Mouse (Mus musculus) cerebellum, postnatal 36 days (tissue): Measurements from ENCODE around the gene Rftn1.
A peak's percentile ranks its signal among the peaks of the same experiment; 100 is the strongest.

Source experiments
- DNase-seq, 2 experiments: peaks; one replicate each; pipeline ENCODE4 v3.0.0; 2021 to 2022; ENCODE audit warnings: mixed read lengths in 2 of 2

Rftn1 gene

DNA sequence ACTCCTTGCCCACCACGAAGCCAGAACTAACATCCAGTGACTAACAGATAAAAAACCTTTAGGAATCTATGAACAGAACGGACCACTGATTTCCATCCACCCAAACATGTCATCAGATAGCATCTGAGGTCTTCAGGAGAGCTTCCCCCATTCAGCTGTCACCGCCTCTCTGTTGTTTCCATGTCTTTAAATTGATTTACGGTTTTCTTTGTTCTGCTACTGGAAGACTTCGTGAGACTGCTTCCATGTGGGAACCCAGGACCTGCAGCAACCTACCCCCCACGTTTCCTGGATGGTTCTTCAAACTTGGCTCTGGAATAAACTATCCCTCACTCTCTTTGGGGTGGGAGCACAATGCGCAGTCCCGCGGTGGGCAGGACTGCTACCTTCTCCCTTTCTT, 175.8 kb downstream of the Rftn1 start:
- DNase-seq = no peak

DNA sequence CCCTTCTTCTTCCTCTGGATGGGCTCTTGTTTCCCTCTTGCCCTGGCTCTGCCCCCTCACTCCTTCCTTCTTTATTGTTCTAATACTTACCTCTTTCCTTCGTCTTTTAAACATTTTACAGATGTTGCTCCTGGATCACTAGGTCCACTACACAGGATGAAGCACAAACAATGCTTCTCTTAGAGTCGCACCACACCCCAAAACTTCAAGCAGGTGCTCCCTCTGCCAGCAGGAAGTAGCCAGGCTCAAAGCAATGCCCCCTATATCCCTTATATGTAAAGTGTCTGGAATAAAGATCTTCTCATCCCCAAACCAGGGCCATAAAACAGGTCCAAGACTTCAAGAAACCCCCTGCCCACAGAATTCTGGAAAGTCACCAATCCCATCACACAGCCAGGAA, 176.6 kb downstream of the Rftn1 start:
- DNase-seq = no peak

DNA sequence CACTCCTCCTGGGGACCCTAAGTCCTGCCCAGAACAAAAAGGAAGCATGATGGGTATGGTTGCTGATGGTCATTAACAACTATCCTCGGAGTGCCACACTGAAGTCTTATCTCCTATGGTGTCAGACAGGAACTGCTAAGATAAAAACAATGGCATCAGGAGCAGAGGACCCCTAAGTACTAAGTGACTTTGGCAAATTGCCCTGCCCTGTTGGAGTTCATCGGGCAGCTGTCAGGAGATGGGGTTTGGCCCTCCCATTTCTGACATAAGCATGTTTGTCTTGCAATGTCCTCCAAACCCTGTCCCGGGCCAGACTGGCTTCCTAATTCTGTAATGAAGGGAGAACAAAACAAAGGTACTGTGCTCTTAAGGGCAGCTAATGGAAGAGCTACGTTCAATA, 180.4 kb downstream of the Rftn1 start:
- DNase-seq = no peak

DNA sequence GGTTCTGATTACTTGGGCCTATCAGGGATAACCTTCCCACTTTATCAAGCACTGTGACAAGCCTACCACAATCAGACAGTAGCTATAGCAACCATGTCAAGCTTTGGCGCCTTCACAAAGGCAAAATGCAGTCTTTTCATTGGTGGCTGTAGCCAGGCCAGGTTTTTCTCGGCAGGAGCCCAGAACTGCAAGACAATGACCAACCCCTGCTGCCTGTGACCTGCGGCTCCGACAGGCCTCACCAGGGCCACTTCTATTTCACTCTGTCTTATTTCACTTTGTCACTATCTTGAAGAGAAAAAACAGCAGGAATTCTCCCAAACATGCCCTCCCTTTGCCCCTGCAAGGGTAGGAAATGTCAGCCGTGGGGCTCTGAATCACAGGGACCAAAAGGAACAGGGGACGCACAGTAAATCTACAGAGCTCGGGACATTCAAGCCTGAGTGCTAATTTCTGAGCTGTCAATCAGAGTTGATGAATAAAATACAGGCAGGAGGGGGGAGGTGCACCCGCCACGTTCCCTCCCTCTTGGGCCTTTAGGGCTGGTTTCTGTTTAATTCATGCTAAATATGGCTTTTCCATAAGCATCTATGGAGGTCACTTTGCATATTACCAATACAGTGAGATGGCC, 183.6 kb downstream of the Rftn1 start:
- peak; percentile 49 for DNase-seq

DNA sequence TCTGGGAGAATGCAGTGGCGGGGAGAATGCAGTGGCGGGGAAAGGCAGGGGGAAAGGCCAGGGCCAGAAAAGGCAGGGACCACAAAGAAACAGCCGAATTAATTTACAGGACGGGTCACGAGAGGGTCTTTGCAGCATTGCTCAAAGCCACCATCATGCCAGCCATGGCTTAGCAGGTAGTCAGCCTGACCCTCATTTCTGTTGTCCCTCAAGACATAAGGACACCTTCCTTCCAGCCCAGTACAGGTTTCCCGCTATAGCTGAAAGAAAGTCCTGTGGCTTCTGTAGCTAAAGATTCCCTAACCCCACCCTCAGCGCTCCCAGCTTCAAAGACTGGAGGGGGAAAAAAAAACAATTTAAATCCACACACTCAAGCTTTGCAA, 184.1 kb downstream of the Rftn1 start:
- no peak for DNase-seq

DNA sequence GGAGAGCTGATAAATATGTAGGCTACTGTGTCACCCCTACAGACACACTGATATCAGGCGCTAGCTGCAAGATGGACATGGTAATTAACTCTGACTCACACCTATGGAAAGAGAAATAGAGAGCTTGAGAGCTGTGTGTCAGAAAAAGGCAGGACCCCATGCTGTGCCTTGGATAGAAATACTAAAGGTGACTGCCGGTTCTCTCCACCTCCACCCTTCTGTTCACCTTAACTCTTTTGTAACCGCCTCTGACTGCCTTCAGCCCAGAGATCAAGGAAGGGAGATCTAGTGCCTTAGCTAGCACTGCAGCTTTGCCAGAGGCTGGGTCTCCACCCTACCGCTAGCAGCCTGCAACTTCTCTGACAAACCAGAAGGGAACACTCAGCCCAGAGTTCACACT, 187.3 kb downstream of the Rftn1 start:
- DNase-seq = peak; percentile 73 to 82

DNA sequence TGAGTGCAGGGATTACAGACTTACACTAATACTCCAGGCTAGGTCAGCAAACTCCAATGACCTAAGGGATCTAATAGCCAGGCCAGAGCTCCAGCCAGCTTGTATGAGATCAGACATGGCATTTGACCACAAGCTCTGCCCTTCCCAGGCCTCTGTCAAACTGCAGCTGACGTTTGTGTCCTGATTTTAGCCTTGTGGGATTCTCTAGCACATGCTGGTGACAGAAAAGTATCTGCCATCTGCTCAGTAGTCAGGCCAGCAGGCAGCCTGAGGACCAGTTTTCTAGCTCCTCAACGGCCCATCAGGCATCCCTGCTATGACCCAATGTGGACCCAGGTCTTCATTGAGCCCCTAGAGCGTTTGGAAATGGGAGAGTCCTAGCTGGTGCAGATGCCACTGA, 188.3 kb downstream of the Rftn1 start:
- DNase-seq = peak; percentile 71 to 74

DNA sequence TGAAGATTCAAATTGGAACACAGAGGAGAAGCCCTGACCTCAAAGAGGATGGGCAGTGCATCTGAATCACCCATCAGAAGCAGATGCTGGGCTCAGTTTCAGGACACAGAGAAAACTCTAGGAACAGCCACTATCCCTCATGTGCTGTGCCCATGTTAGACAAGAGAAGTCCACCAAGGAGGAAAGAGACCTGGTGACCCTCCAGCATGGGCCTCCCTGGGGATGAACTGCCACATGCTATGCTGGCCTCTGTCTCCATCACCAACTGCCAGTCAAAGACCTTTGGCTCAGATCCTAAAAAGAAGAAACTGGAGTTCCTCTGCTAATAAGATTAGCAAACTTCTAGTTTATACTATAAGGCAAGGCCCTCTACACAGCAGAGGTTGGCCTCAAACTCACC, 188.7 kb downstream of the Rftn1 start:
- DNase-seq = peak in 1 of 2 experiments; percentile 33

DNA sequence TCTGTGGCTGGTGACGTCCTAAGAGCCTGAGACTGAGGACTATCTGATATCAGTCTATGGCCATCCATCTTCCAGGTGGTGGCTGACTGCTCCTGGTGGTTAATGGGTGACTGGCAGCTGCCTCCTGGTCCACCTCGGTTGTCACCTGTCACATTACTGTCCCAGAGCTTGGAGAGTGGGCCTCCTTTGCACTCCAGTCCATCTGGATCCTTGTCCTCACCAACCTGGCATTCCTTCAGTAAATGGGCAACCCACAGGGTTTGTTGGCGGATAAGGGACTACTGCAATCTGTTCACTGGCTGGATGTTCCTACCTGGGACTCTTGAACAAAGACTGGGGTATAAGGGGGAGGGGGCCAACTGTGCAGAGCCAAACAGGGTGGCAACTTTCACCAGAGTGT, 189.9 kb downstream of the Rftn1 start:
- peak; percentile 82 to 88 for DNase-seq

DNA sequence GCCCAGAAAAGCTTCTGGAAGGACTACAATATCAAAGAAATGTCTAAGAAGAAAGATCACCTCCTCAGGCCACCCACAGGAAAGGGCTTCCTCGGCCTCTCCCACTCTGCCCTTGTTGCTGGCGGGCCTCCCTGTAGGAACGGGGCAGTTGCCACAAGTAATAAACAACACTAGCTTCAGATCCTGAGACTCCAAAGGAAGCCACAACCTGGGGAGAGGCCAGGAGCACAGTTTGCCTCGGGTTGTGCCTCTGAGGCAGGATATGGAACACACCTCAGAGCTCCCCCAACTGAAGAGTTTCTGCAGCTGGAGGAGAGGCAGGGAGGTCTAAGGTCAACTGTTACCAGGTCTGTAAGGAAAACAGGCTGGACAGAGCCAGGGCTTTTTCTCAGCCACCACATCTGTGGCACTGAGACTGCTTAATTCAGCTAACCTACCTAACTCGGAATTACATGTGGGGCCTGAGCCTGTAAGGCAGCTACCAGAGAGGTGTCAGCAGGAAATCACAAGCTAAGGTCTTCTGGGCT, 193.8 kb downstream of the Rftn1 start:
- no peak for DNase-seq

DNA sequence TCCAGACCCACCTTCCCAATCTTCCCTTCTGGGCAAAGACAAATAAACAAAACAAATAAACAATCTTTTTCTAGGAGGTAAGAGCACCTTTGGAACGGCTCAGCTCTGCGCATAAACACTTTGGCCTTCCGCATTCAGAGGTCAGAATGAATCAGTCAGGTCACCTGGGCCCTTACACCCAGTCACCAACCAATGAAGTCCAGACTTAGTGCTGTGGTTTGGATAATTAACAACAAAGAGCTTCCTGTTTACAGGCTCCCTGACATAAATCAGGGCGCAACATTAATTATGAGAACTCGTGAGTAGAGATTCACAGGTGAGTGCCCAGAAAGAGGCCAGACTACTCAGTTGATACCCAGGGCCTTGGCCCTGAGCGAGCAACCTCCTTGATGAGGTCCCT, 194.4 kb downstream of the Rftn1 start:
- no peak for DNase-seq

DNA sequence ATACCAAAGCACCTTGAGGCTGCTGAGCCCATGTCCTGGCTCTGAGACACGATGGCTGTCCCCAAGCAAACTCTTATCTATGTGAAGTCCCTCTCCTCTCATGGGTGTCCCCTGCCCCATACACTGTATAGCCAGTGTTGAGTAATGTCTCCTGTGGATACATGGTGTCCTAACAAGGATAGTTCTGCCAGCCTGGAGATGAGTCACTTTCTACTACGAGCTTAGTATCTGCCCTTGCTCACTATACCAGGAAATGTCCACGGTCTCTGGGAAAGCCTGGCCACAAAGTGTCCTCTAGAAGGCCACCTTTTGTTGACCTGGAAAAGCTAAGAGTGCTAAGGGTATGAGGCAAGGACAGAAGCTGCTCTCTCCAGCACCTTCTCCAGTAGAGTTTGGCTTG, 195.2 kb downstream of the Rftn1 start:
- no peak for DNase-seq

DNA sequence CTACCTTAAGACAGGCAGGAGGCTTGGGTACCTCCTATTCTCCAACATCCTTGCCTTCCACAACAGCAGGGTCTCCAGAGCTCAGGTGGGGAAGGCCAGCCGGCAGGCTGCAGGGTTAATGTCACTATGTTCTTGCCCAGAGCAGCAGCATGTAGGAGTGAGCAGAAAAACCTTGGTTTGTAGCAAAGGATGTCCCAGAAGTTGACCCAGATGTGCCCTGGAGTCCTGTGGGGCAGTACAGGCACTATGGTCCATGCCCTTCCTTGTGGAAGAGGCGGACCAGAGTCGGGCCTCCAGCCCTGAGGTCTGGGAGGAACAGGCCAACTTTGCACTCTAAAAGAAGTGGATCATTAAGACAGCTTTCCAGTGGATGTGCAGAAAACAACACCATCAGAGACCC, 196.8 kb downstream of the Rftn1 start:
- no peak for DNase-seq

DNA sequence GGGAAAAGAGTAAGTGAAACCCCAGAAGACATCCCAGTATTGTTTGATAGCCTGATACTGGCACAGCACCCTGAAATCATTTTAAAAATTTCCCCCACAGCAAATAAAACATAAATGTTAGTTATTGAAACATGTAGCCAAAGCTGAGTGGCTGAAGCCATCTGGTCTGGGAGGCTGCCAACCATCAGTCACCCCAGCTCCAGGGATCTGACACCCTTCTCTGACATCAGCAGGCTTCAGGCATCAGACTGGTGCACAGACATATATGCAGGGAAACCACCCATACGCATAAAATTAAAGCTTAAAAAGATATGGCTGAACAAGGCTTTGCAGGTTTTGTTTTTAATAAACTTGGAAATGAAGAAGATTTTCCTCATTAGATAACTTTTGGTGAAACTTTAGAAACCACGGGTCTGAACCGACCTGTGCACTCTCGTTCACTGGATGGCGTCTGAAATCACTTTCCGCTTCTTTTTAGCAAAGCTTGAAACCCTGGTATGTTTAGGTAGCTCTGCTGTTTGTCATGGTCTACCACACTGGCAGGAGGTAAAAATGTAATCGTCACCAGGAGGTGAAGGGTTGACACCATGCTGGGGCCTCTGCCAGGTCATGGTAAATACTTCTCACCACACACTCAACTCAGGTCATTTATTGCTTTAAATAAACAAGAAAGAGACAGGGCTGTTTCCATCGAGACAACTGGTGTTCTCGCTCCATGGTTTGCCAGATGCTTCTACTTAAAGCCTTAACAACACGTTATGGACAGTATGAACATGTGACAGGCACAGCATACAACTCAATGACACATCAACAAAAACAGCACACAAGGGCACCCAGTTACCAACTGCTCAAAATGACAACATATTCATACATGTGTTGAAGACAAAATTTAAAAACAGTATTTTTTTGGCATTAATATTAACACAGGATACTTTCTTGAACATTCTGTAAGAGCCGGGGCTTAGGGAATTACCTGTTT, 197.6 kb downstream of the Rftn1 start:
- no peak for DNase-seq

DNA sequence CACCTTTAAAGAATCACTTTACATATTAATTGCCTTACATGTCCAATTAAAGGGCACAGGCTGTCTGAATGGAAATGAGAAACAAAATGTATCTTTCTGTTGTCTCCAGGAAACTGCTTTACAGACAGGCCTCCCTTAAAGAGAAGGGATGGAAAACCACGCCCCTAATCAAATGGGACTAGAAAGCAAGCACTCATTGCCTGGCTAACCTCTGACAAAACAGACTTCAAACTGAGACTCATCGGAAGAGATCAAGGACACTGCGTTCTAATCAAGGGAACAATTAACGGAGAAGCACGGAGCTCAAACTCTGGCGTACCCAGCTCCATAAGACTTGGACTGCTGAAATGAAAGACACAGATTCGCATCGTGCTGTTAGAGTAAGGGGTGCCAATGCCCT, 200.9 kb downstream of the Rftn1 start:
- no peak for DNase-seq

DNA sequence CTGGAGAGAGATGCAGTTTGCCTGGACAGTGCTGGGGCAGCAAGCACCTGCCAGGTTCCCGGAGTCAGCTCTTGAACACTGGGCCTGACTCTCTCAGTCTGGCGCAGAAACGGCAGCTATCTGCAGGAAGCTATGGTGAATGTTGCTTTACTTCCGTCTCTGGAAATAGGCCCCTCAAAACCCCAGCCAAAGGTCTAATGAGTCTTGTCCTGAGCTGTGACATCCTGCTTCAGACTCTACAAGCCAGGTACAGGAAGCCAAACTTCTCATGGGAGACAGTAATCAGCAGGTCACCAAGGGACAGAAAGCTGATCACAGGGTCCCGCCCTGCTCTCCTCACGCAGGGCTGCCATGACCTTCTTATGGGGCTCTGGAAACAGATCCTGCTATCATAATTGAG, 203.4 kb downstream of the Rftn1 start:
- no peak for DNase-seq

DNA sequence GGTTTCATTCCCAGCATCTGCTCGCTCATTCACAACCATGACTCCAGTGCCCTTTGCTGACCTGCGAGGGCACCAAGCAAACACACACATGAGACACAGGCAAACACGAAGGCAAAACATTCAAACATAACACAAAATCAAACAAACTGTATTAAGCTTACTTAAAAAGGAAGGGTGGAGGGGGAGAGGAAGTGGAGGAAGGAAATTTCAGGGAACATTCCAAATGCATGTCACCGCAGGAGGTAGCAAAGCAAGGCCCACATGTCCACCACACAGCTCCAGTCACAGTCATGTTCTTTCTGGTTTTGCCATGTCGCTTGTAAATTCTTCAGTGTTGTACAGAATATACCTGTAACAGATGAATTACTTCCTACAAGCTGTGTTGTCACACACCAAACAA, 207.0 kb downstream of the Rftn1 start:
- DNase-seq = no peak

DNA sequence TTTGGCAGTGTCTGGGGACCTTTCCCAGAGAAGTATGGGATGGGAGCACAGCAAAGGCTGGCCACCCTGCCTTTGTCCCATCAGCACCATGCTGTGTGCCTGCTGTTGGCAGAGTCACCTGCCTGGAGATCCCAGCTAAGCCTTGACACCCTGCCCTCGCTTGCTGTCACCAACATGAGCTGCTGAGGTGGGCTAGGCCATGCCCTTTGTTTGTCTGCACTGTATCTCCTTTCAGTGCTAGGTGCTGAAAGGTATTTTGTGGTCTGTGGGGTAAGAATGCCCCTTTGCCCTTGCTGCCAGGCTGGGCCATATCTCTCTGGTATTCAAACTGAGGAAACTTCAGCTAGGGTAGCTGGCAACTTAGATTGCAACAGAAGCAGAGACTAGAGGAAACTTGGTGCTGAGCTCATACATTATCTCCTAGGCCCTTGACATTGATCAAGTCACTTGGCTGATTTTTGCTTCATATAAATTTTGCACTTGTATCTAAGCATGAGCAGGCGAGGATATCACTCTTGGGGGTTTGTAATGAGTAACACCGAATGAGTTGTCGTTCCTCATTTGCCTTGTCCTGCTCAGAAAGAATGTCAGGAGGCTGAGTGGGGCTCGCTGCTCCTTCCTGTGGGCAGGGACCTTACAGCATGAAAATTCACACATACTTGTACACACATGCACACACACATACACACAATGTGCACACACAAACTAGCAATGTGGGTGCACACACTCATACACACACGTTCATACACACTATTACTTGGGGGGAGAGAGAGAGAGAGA, 207.7 kb downstream of the Rftn1 start:
- DNase-seq = no peak

DNA sequence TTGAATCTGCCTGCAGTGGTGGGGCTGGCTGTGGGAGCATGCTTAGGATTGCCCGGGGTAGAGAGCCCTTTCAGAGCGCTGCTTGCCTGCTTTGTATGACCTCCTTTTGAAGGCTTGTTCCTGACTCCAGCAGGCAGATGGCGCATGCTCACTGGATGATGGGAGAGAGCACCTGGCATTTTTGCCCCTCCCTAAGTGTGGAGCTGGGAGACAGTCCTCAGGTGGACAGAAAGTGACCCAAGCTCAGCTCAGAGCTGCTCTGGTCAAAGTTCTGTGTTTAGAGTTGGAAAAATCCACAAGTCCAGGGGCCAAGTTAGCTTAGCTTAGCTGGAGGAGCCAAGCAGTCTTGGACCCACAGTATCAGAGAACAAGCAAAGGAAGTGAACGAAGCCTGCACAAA, 208.9 kb downstream of the Rftn1 start:
- no peak for DNase-seq

DNA sequence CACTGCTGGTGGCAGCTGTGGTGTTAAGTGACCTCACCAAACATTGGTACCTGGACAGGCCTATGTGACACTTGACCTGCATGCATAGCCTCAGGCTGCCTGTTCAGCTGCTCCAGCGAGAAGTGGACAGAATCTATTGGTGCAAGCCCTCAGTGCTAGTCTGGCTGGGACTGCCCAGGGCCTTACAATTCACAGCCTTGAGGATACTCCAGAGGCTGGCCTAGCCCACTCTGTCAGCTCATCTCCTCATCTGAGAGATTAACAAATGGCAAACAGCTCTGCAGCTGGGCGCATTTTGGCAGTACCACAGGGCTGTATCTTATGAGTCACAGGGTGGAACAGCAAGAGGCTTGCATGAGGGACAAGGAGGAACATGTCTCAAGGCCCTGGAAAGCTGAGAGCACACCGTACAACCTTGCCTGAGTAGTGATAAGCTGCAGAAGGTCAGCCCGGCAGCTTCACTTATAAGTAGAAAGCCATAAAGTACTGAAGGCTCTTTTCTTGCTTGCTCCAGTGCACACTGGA, 210.7 kb downstream of the Rftn1 start:
- DNase-seq = no peak

DNA sequence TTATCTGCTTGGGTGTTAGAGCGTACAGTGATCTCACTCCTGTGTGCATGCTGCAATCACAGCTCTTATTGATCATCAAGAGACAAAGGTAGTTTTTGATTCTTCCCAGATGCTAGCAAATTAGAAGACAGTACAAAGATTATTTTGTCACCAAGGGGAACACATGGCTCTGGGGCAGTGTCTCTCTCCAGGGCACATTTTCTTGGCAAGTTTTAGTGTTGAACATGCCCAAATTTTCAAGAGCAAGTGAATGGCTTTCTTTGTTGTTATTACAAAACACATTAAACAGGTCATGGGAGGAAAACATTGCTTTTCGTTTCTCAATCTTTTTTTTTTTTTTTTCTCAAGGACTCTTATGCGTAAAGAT, 213.1 kb downstream of the Rftn1 start:
- DNase-seq = no peak

DNA sequence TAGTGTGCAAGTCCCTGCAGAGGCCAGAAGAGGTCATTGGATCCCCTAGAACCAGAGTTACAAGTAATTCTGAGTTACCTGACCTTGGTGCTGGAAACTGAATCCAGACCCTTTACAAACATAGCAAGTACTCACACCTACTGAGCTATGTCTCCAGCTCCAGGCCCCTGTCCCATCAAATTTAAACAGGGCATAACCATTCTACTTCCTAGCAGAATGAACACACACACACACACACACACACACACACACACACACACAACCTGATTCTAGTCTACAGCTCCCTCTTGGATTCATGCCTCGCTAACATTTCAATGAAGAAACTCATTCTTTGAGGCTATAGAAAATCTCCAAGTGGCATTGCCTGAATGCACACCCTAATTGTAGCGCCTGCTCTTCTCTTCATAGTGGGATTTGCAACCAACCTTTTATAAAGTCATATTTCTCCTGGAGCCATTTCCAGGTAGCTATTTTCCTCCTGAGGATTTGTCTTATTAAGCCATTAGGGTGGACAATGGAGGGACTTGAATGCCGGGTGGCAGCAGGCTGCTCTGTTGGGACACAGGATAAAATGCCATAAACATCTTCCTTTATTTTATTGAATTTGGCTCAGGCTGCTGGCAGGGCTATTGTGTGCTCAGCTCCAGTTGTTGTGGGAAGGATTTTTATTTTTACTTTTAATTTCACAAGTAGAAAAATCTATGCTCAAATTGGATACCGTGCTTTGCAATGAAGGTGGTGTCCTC, 213.6 kb downstream of the Rftn1 start:
- no peak for DNase-seq
